Mouse (Mus musculus) lung, postnatal 14 days (tissue): Measurements from ENCODE around the gene Agxt.

ENCODE experiments used
- DNase-seq: peaks from one replicate; pipeline ENCODE4 v3.0.0; 2021

Agxt gene

DNA sequence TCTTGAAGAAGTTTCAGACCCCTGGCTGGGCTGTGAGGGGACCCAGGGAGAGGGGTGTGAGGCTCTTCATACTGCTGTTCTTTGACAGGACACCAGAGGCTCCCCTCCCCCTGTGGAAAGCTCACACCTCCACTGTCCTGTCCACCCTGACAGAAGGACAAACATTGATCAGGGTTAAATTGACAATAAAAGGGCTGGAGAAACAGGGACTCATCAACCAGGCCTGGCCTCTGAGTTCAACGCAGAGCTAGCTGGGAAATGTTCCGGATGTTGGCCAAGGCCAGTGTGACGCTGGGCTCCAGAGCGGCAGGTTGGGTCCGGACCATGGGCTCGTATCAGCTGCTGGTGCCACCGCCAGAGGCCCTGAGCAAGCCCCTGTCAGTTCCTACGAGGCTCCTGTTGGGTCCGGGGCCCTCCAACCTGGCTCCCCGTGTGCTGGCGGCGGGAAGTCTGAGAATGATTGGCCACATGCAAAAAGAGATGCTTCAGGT is at the start of gene Agxt:
Agxt (plus strand) TSS at position 205 of the 491 bp plus-strand sequence.
- no peak for DNase-seq

GRCm38 (mm10) chr1:93092582-93092981 is 42.5 kb upstream of the Agxt start:
- DNase-seq = no peak

GRCm38 (mm10) chr1:93098956-93099355 is 36.1 kb upstream of the Agxt start:
- no peak for DNase-seq

DNA sequence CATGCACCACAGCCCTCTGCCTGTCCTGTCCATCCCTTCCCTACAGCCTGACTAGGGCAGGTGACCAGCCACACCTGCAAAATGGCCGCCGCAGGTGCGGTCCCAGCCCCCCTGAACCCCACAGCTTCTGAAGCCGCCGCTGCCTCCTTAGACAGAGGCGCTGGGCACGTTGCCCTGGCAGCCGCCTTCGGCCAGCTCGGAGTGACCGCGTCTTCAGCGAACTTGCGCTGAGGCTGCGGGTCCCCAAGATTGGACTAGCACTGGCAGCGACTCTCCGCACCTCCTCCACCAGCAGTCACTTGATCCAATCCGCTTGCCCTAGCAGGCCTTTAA is 34.8 kb upstream of the Agxt start:
- DNase-seq = no peak

DNA sequence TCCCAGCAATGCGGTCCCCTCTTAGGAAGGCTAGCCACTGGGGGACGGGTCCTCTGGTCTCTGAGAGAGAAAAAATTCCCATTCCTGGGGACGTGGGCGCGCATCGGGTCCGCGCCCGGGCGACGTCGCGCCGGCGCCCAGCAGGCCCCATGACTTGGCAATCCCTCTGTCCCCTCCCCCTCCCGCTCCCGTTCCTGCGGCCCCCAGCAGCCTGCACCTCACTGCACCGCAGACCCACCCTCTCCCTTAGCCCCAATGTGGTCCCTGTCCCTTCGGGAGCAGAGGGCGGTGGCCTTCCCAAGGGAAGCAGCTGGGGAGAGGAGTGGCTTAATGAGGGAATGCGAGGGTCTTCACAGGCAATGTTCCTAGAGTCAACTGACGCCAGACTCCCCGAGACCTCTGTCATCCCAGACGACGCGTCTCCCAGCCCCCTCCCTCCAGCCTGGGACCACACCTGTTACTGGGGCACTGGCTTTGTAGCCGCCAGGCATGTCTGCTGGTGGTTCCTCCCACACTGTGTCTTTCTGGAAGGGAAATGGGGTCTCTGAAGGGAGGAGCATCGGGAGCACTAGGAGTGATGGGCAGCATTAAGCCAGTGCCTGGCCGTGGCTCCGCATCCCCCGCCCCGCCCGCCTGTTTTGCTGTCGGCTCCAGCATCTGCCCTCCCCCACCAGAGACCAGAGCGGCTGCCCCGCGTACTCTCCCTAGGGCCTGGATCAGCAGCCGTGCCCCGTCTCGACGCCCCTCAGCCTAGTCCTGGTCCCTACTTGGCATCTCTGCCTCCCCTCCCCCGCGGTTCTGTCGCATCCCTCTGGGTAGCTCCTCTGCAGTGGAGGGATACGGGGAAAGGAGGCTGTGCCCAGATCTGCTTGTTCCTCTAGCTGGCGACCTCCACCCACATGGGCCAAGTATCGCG is 34.2 kb upstream of the Agxt start:
- no peak for DNase-seq

DNA sequence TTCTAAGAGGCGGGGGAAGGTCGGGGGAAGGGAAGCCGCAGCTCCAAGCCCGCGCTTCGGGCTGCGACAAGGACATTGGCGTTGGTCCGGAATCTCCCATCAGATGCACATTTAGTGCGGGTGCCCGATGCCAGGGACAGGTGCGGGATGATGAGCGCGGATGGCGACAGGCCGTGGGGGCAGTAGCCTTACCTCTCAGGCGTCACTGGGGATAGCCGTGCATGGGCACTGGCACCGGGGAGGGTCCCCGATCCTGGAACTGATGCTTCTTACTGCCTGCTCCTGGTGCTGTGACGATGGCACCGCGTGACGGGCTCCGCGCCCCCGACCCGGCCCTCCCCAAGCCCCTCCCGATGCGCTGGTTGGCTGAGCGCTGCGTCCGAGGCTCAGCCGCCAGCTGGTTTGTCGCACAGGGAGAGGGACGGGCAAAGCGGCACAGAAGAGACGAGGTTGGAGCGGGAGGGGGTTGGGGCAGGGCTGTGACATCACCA is 33.4 kb upstream of the Agxt start, which contains the start of gene Kif1a:
Kif1a (minus strand) TSS at position 381 of the 491 bp plus-strand sequence.
- no peak for DNase-seq

GRCm38 (mm10) chr1:93102700-93103099 is 32.3 kb upstream of the Agxt start:
- DNase-seq = no peak

- DNase-seq = peak; percentile 54
Observed at GRCm38 (mm10) chr1:93114713-93115463, 20.2 kb upstream of the Agxt start.

DNA sequence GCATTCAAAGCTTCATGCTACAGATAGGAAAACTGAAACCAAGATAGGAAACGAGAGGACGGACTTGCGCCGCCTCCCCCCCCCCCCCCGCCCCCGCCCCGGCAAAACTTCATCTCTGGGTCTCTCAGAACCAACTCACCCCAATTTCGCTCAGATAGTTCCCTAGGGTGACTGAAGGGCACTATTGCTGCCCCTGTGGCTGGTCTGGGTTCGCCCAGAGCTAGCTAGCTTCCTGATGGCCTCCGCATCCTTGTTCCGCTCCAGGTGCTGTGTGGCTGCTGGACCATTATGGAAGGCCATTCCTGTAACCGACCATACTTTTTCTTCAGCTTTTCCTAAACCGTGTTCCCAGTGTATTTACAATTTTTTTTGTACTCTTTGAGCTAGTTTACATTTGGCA is 19.6 kb upstream of the Agxt start:
- DNase-seq = no peak

DNA sequence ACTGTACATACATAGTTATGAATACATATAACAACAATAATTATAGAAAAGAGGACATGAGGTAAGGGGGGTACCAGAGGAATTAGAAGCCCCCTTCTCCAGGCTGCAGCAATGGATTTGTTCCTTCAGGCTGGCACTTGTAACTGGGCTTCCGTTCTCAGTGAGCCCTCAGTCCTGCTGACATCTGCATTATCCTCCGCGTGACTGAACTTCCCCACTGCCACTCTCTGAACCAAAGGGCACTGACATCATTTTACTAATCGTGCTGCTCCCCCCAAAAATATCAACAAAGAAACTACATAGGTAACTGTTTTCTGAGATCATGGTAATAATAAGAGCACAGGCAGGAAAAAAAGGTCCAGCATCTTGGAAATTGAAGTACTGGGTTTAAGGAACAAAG is 16.2 kb upstream of the Agxt start:
- DNase-seq = no peak

DNA sequence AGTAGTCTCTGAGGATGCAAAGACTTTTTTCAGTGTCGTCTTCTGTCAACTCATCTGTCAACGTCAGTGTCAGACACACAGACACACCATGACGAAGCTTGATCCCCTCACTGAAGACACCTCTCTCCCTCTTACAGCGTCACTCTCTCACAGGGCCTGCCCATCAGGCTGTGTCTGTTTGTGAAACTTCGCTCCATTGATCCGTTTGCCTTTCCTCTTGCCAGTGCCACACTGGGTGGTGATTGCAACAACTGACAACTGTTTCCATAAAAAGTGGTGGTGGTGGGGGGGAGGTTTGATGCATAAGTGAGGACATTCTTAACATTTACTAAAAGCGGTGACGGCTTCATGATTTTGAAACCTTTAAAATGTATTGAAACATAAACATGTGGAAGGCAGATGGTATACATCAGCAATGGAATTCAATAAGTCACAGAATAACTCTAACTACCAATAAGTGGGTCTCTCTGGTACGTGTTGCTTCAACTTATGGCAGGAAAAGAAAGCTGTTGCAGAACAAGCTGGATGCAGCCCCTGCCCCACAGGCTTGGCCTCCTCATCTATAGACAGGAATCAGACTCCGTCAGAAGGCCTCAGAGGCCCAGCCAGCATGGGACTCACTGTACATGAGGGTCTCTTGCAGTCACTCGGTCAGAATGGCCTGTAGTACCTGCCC is 11.7 kb upstream of the Agxt start:
- no peak for DNase-seq

DNA sequence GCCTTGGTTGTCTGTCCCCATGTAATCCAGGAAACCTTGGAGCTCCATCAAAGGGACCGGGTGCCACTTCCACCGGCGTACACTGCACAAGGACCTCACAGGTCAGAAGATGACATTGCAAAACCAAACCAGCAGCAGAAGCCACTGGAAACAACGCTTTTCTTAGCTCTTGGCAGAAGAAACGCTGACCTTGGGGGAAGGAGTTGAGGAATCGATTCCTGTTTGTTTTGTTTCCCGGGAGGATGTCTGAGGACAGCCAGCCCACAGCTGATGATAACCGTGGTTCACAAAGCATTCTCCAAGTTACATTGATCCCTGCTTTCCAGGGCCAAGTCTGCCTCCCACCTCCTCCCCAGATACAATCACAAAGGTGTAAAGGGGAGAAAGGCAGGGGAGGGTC is 11.0 kb upstream of the Agxt start:
- DNase-seq = no peak

GRCm38 (mm10) chr1:93125256-93125655 is 9.8 kb upstream of the Agxt start:
- no peak for DNase-seq

GRCm38 (mm10) chr1:93128209-93128608 is 6.8 kb upstream of the Agxt start:
- no peak for DNase-seq

- DNase-seq = peak; percentile 73
Observed at GRCm38 (mm10) chr1:93128710-93129349, 6.2 kb upstream of the Agxt start.

- peak; percentile 64 for DNase-seq
Observed at GRCm38 (mm10) chr1:93130242-93130983, 4.6 kb upstream of the Agxt start.

DNA sequence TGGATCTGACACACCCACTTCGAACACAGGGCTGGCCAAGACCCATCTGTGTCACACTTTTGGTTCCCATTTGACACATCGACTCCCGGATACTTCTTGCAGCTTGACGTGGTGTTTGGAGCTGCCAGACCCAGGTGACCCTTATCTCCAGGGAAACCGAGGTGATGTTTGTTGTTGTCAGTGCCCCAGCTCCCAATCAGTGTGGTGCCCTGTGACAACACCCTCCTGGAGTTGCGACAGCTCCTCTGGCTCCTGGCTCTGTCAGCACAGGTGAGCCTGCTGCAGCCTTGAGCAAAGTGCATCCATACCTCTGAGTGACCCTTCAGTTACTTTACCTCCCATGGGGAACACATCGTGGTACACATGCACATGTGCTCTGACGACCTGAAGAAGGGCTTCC is 2.4 kb upstream of the Agxt start:
- no peak for DNase-seq

DNA sequence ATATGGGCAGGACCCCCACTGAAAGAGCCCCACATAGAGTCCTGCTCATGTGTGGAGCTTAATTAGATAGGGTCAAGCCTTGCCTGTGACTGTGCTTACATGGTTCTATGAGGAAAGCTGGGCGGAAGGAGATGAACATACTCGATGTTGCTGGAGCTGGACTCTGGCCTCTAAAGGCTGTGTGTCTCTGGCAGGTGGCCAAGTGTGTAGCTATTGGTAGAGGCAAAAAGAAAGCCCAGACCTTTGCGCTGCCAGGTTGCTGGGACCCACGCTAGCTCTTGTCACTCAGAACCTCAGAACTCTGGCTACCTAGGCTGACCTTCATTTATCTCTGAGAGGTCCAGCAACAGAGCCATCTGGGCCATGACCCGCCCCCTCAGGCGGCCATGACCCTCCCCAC is 3.5 kb downstream of the Agxt start:
- DNase-seq = no peak

DNA sequence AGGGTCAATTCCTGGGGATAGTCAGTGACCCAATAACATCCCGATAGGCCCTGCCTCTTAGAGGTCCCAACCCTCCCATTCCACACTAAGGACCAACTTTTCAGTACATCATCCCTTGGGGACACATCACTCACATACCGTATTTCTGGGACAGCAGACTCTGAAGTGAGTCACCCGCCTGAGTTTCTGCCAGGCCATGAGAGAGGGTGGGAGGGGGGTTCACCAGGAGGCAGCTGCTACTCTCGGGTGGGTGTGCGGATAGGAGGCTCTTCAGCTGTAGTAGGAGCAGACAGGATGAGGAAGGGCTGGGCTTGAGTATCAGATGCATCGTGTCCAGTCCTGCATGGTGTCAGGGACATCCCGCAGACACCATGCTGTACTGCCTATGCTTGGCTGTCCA is 4.7 kb downstream of the Agxt start:
- no peak for DNase-seq

GRCm38 (mm10) chr1:93142871-93143270 is 7.8 kb downstream of the Agxt start:
- no peak for DNase-seq

GRCm38 (mm10) chr1:93144176-93144575 is 9.1 kb downstream of the Agxt start:
- no peak for DNase-seq
